Mouse (Mus musculus): Measurements from ENCODE around the gene Cdk5r1. TPM values are rescaled to one million over a fixed set of nuclear protein-coding genes. Genes with fewer than 3 reads are reported as not detected.
A peak's percentile ranks its signal among the peaks of the same experiment; 100 is the strongest.

The Cdk5r1 gene
- total and polyA plus RNA-seq, 2 experiments from 2014 or later = 69.3 to 355 TPM

DNA sequence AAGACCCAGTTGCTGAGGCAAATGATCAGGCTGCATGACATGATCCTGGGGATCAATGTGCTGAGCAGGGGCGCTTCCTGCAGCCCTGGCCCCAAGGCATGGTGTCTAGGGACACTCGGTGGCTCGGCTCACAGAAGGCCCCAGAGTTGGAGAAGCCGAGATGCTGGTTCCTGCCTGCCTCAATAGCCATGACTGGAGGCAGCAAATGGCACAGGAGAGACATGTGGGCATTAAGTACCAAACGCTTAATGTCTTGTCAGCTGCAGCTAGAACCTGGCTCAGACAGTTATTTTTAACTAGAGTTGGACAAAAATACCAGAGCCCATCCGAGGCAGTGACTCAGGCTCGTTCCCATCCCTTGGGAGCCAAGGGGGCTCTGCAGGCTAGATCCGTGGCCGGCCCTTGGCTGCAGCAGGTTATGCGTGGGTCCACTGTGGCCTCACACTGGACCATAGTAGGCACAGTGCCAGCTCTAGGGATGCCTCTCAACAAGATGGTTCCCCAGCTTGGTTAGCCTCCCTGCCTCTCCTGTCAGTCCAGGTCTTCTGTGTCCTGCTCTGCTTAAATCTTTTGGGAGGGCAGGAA lies 8.9 kb downstream of the Cdk5r1 start:
- no peak overlapping the region for H3K9ac ChIP-seq (replicated peaks; ENCODE audit: low read length)
- 64% methylated on average over 10 of the region's 10 CpGs for WGBS
- DNase-seq (ENCODE audit: low spot score) (no peak), ATAC-seq (no peak)
- H3K36me3 ChIP-seq (ENCODE audit: insufficient read depth, low read length) = no peaks in the 10 kb centered on the region
- H3K4me3 ChIP-seq (ENCODE audit: low read length) = no peak overlapping the region
- H3K27me3 ChIP-seq (ENCODE audit: insufficient read depth, low read length) = no peaks in the 10 kb centered on the region
- no peaks in the 10 kb centered on the region for H3K9me3 ChIP-seq (ENCODE audit: low read length)
- peaks cover 50% of the 10 kb centered on the region for H3K4me1 ChIP-seq (ENCODE audit: insufficient read depth, low read length)
- no peak for TF ChIP-seq CTCF (IDR thresholded peaks at IDR 0.05; ENCODE audit: low read depth)
- no peak overlapping the region for H3K4me2 ChIP-seq (ENCODE audit: low read depth, low read length)
- H3K27ac ChIP-seq = peak overlapping the region; percentile 82; the same call in 1 of the 2 replicates

- ATAC-seq = no peak
- H3K27ac ChIP-seq = no peak overlapping the region
- TF ChIP-seq CTCF (IDR thresholded peaks at IDR 0.05; ENCODE audit: low read depth) = no peak
- H3K9ac ChIP-seq (replicated peaks; ENCODE audit: low read length) = no peak overlapping the region
- no peak overlapping the region for H3K4me3 ChIP-seq (ENCODE audit: low read length)
- H3K4me1 ChIP-seq (ENCODE audit: insufficient read depth, low read length) = peaks cover 35% of the 10 kb centered on the region
- H3K36me3 ChIP-seq (ENCODE audit: insufficient read depth, low read length) = no peaks in the 10 kb centered on the region
- H3K4me2 ChIP-seq (ENCODE audit: low read depth, low read length) = no peak overlapping the region
- 48% methylated on average over 15 of the region's 15 CpGs for WGBS
- H3K27me3 ChIP-seq (ENCODE audit: insufficient read depth, low read length) = no peaks in the 10 kb centered on the region
- H3K9me3 ChIP-seq (ENCODE audit: low read length) = no peaks in the 10 kb centered on the region
- no peak for DNase-seq (ENCODE audit: low spot score)
Observed at GRCm38 (mm10) chr11:80487904-80488587, 11.2 kb downstream of the Cdk5r1 start.

GRCm38 (mm10) chr11:80489172-80489881 lies 12.5 kb downstream of the Cdk5r1 start:
- Histone ChIP-seq H3K36me3 (ENCODE audit: insufficient read depth, low read length) (no peaks in the 10 kb centered on the region), H3K27me3 (ENCODE audit: insufficient read depth, low read length) (no peaks in the 10 kb centered on the region), H3K4me2 (ENCODE audit: low read depth, low read length) (no peak overlapping the region), H3K27ac (0 out of 2 replicates have a peak overlapping the region, but pooled peaks have one; percentile 32), H3K9me3 (ENCODE audit: low read length) (no peaks in the 10 kb centered on the region), H3K9ac (replicated peaks; ENCODE audit: low read length) (peak overlapping the region; percentile 14; the same call in 1 of the 2 replicates), H3K4me3 (ENCODE audit: low read length) (no peak overlapping the region), H3K4me1 (ENCODE audit: insufficient read depth, low read length) (peaks cover 26% of the 10 kb centered on the region)
- DNase-seq (ENCODE audit: low spot score) = no peak
- ATAC-seq = 0 out of 2 replicates have a peak, but pooled peaks have one; percentile 29
- TF ChIP-seq CTCF (IDR thresholded peaks at IDR 0.05; ENCODE audit: low read depth) = no peak
- 36% methylated on average over 12 of the region's 12 CpGs for WGBS

DNA sequence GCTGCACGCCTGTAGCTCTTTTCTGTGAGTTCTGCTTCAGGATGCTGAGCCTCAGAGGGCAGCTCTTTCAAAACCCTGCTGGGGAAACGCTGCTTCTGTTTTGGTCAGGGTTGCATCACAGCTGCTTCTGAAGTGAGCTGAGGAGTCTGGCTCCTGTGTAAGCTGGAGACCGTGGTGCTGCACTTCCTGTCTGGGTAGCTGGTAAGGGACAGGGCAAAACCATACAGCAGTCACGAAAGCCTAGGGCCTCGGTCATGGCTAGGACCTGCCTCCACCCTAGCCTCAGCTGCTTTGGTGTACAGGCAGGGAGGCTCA lies 13.0 kb downstream of the Cdk5r1 start:
- Histone ChIP-seq H3K9me3 (ENCODE audit: low read length) (no peaks in the 10 kb centered on the region), H3K27ac (0 out of 2 replicates have a peak overlapping the region, but pooled peaks have one; percentile 32), H3K4me3 (ENCODE audit: low read length) (no peak overlapping the region), H3K4me2 (ENCODE audit: low read depth, low read length) (no peak overlapping the region), H3K27me3 (ENCODE audit: insufficient read depth, low read length) (no peaks in the 10 kb centered on the region), H3K4me1 (ENCODE audit: insufficient read depth, low read length) (peaks cover 21% of the 10 kb centered on the region), H3K9ac (replicated peaks; ENCODE audit: low read length) (0 out of 2 replicates have a peak overlapping the region, but pooled peaks have one; percentile 14), H3K36me3 (ENCODE audit: insufficient read depth, low read length) (no peaks in the 10 kb centered on the region)
- ATAC-seq (0 out of 2 replicates have a peak, but pooled peaks have one; percentile 8), DNase-seq (ENCODE audit: low spot score) (no peak)
- 43% methylated on average over 5 of the region's 5 CpGs for WGBS
- no peak for TF ChIP-seq CTCF (IDR thresholded peaks at IDR 0.05; ENCODE audit: low read depth)

GRCm38 (mm10) chr11:80490831-80491230 lies 14.0 kb downstream of the Cdk5r1 start:
- 77% methylated on average over 10 of the region's 10 CpGs for WGBS
- TF ChIP-seq CTCF (IDR thresholded peaks at IDR 0.05; ENCODE audit: low read depth) = no peak

DNA sequence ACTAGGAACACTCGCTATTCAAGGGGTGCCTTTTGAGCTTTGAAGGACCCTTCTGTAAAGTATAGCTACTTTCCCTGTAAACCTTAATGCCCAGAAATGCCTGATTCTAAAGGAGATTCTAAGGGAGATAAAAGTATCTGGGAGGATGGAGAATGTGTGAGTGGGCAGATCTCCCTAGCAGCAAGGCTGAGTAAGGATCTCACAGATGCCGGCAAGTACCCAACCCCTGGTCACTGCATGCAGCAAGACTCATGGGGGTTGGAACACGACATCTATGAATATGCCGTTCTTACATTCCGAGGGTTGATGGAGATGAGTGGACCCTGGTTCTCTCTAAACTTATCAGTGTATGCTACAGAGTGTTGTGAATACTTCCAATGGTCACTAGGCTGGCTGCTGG lies 16.4 kb downstream of the Cdk5r1 start:
- 94% methylated on average over 5 of the region's 5 CpGs for WGBS
- ATAC-seq (no peak), DNase-seq (ENCODE audit: low spot score) (no peak)
- Histone ChIP-seq H3K4me1 (ENCODE audit: insufficient read depth, low read length) (peaks cover 13% of the 10 kb centered on the region; the same call in 1 of the 2 replicates), H3K27me3 (ENCODE audit: insufficient read depth, low read length) (no peaks in the 10 kb centered on the region), H3K4me3 (ENCODE audit: low read length) (no peak overlapping the region), H3K9ac (replicated peaks; ENCODE audit: low read length) (no peak overlapping the region), H3K36me3 (ENCODE audit: insufficient read depth, low read length) (no peaks in the 10 kb centered on the region), H3K4me2 (ENCODE audit: low read depth, low read length) (no peak overlapping the region), H3K9me3 (ENCODE audit: low read length) (no peaks in the 10 kb centered on the region), H3K27ac (no peak overlapping the region)
- TF ChIP-seq CTCF (IDR thresholded peaks at IDR 0.05; ENCODE audit: low read depth) = no peak

More at GRCm38 (mm10) chr11:80490831-80491230, 14.0 kb downstream of the Cdk5r1 start:
- H3K9ac ChIP-seq (replicated peaks; ENCODE audit: low read length) = no peak overlapping the region
- no peaks in the 10 kb centered on the region for H3K36me3 ChIP-seq (ENCODE audit: insufficient read depth, low read length)
- no peak for ATAC-seq
- H3K9me3 ChIP-seq (ENCODE audit: low read length) = no peaks in the 10 kb centered on the region
- H3K4me2 ChIP-seq (ENCODE audit: low read depth, low read length) = no peak overlapping the region
- H3K27ac ChIP-seq = no peak overlapping the region
- DNase-seq (ENCODE audit: low spot score) = no peak
- no peaks in the 10 kb centered on the region for H3K27me3 ChIP-seq (ENCODE audit: insufficient read depth, low read length)
- H3K4me3 ChIP-seq (ENCODE audit: low read length) = no peak overlapping the region
- peaks cover 17% of the 10 kb centered on the region; the same call in 1 of the 2 replicates for H3K4me1 ChIP-seq (ENCODE audit: insufficient read depth, low read length)

Data from hindbrain, postnatal 0 days (tissue).